Mouse (Mus musculus) neural tube, embryonic 14.5 days (tissue): ENCODE measurements around the gene Maml2. TPM values are rescaled to one million over a fixed set of nuclear protein-coding genes. Genes with fewer than 3 reads are reported as not detected.
"Not testable (repeated sequence)": the region's sequence is repeated elsewhere in the genome, so short reads cannot be mapped to it uniquely, and the experiment has no call there.

Experiments
- ATAC-seq: fragments of 200-750 bp; cut with Nextera tagmentation; 2 replicates; pipeline ENCODE4 v1.8.0; 2017; ENCODE audit warnings: low read depth, mild to moderate bottlenecking, moderate TSS enrichment, moderate library complexity
- H3K27ac ChIP-seq: fragments of 300-500 bp; sonication (generic); 2 replicates; pipeline ENCODE4 v1.5.1; 2014; ENCODE audit warnings: low read depth, mild to moderate bottlenecking, control low read depth, low read length, moderate library complexity, mixed read lengths
- H3K27me3 ChIP-seq: fragments of 300-500 bp; sonication (generic); 2 replicates; pipeline ENCODE4 v1.6.1; 2014; ENCODE audit warnings: low read length; ENCODE audit not compliant: control insufficient read depth, insufficient read depth
- H3K36me3 ChIP-seq: fragments of 300-500 bp; sonication (generic); 2 replicates; pipeline ENCODE4 v1.6.1; 2014; ENCODE audit warnings: low read length, mixed read lengths; ENCODE audit not compliant: control insufficient read depth, insufficient read depth
- H3K4me1 ChIP-seq: fragments of 300-500 bp; sonication (generic); 2 replicates; pipeline ENCODE4 v1.6.1; 2014; ENCODE audit warnings: low read length; ENCODE audit not compliant: control insufficient read depth, insufficient read depth
- H3K4me2 ChIP-seq: fragments of 300-500 bp; sonication (generic); 2 replicates; pipeline ENCODE4 v1.6.1; 2014; ENCODE audit warnings: mild to moderate bottlenecking, low read depth, low read length, control low read depth
- H3K4me3 ChIP-seq: fragments of 300-500 bp; sonication (generic); 2 replicates; pipeline ENCODE4 v1.5.1; 2014; ENCODE audit warnings: low read depth, low read length, control low read depth, mixed read lengths
- H3K9ac ChIP-seq: fragments of 300-500 bp; sonication (generic); replicated peaks from 2 replicates; pipeline ENCODE4 v1.6.1; 2014; ENCODE audit warnings: low read depth, mild to moderate bottlenecking, control low read depth, low read length, mixed read lengths
- H3K9me3 ChIP-seq: fragments of 300-500 bp; sonication (generic); 2 replicates; pipeline ENCODE4 v1.6.1; 2016; ENCODE audit warnings: low read length; ENCODE audit not compliant: control insufficient read depth
- WGBS: fragments of 180-500 bp; shearing (Covaris S2); extraction: QIAGEN DNeasy Blood & Tissue Kit; methylation state at CpG from one replicate; pipeline ENCODE4 v1.1.7; 2014; 5-methylcytosine and 5-hydroxymethylcytosine counted together
- polyA plus RNA-seq: library from polyadenylated mRNA; unstranded; fragments of >200 nt; fragmentation: Nextera tagmentation; extraction: Ambion mirVana; gene quantifications from 2 replicates; pipeline ENCODE4 v1.2.1, GENCODE M21; 2014

The Maml2 gene
- polyA plus RNA-seq, 1 experiment from 2014 or later: 13.2 TPM

DNA sequence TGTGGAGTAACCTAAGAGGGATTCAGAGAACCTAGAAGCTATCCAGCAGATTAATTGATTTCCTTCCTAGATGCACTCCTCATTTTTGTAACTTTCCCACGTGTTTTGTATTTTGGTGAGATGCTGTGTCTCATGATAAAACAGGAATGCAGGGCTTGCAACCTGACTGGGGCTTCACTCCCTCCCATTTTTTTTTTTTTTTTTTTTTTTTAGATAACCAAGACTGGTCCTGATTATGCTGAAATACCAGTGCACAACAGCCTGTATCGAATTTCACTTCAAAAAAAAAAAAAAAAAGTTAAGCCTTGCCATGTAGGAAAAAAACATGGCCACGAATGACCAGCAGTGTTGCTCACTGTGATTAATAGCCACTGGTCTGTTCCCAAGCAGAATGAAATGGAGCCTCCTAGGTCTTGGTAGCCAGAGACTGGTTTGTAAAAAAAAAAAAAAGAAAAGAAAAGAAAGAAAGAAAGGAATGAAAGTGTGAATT lies 409.4 kb downstream of the Maml2 start:
- Histone ChIP-seq H3K4me1 (no peaks in the 10 kb centered on the region), H3K27ac (no peak overlapping the region), H3K9me3 (no peaks in the 10 kb centered on the region), H3K27me3 (no peaks in the 10 kb centered on the region), H3K36me3 (no peaks in the 10 kb centered on the region; the same call in 1 of the 2 replicates), H3K4me2 (no peak overlapping the region), H3K9ac (no peak overlapping the region), H3K4me3 (no peak overlapping the region)
- 57% methylated on average over 3 of the region's 3 CpGs for WGBS
- no peak for ATAC-seq

DNA sequence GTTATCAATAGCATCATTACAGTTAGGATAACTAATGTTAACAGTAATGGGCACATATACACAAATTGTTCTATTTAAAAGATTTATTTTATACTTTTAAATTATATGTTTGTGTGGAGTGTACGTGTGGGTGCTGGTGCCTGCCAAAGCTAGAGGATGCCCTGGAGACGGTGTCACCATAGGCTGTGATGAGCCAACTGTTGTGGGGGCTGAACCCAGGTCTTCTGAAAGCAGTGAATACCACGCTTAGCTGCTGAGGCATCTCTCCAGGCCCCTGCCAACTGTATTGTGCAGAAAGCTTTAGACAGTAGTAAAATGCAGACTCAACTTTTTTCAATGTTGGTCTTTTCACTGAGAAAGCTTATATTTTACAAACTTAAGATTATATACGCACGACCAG lies 411.7 kb downstream of the Maml2 start:
- no peak overlapping the region for H3K4me3 ChIP-seq
- WGBS: 82% methylated on average over 5 of the region's 5 CpGs
- H3K36me3 ChIP-seq: no peaks in the 10 kb centered on the region; the same call in 1 of the 2 replicates
- no peaks in the 10 kb centered on the region for H3K4me1 ChIP-seq
- H3K27me3 ChIP-seq: no peaks in the 10 kb centered on the region
- no peak overlapping the region for H3K4me2 ChIP-seq
- no peak for ATAC-seq
- no peak overlapping the region for H3K27ac ChIP-seq
- no peak overlapping the region for H3K9ac ChIP-seq
- no peaks in the 10 kb centered on the region for H3K9me3 ChIP-seq

DNA sequence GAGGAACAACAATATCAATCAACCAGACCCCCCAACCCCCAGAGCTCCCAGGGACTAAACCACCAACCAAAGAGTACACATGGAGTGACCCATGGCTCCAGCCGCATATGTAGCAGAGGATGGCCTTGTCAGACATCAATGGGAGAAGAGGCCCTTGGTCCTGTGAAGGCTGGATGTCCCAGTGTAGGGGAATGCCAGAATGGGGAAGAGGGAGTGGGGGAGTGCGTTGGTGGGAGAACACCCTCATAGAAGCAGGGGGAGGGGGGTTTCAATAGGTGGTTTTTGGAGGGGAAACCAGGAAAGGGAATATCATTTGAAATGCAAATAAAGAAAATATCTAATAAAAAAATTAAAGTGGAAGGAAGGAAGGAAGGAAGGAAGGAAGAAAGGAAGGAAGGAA lies 418.1 kb downstream of the Maml2 start:
- H3K27me3 ChIP-seq, ATAC-seq, H3K4me3 ChIP-seq, H3K27ac ChIP-seq, H3K4me2 ChIP-seq, H3K36me3 ChIP-seq, H3K4me1 ChIP-seq, H3K9me3 ChIP-seq, H3K9ac ChIP-seq: not testable (repeated sequence)
- 85% methylated on average over 2 of the region's 2 CpGs for WGBS

DNA sequence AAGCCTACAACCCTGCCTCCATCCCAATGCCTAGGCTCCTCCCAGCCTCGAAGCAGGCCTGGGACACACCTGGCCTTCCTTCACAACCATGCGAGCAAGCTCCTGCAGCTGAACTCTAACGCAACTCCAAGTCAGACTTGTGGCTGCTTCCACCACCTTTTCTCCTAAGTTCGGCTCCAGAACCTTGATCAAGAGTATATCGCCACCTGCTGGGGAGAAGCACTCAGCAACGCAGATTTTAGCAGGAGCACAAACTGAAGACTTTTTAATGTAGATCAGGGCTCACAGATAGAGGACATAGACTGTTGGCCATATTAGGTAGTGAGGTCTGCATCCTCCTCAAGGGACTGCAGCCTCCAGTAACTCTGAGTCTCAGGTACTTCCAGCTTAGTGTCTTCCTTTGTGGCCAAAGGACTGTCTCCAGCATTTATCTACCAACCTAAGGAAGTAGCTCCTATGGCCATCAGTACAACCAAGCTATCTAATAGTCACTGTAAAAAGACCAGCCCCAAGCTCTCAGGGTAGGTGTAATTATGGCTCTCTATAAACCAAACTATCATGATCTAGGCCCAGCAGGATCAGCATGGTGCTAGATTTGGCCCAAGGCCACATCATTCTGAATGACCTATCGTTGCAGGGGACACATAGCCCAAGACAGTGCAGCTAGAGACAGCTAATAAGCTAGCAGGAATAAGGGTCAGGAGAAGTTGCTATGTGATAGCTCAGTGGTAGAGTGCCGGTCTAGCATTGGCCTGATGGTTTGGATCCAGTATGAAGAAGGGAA lies 418.8 kb downstream of the Maml2 start:
- WGBS: 26% methylated on average over 8 of the region's 8 CpGs
- Histone ChIP-seq H3K27ac (no peak overlapping the region), H3K4me3 (no peak overlapping the region), H3K27me3 (no peaks in the 10 kb centered on the region), H3K9ac (no peak overlapping the region), H3K4me1 (no peaks in the 10 kb centered on the region), H3K4me2 (no peak overlapping the region), H3K36me3 (no peaks in the 10 kb centered on the region), H3K9me3 (no peaks in the 10 kb centered on the region)
- ATAC-seq: peak; percentile 87

- peak within 1 kb of the TSS; percentile 88 for H3K27ac ChIP-seq
- H3K36me3 ChIP-seq: no peaks in the 10 kb centered on the region
- peaks cover 5% of the 10 kb centered on the region; the same call in 1 of the 2 replicates for H3K4me1 ChIP-seq
- H3K27me3 ChIP-seq: no peaks in the 10 kb centered on the region
- 49% methylated on average over 2 of the region's 2 CpGs for WGBS
- H3K4me2 ChIP-seq: peak within 1 kb of the TSS; percentile 79
- no peak; the same call in 1 of the 2 replicates for ATAC-seq
- peak within 1 kb of the TSS; percentile 97 for H3K9ac ChIP-seq
- H3K9me3 ChIP-seq: no peaks in the 10 kb centered on the region
- peak within 1 kb of the TSS; percentile 96 for H3K4me3 ChIP-seq
These were observed 450.6 kb downstream of the Maml2 start, which contains the start of gene Mtmr2 for GRCm38 (mm10) chr9:13748404-13748797. TSS of gene Mtmr2 (plus strand) at chr9:13748410.

DNA sequence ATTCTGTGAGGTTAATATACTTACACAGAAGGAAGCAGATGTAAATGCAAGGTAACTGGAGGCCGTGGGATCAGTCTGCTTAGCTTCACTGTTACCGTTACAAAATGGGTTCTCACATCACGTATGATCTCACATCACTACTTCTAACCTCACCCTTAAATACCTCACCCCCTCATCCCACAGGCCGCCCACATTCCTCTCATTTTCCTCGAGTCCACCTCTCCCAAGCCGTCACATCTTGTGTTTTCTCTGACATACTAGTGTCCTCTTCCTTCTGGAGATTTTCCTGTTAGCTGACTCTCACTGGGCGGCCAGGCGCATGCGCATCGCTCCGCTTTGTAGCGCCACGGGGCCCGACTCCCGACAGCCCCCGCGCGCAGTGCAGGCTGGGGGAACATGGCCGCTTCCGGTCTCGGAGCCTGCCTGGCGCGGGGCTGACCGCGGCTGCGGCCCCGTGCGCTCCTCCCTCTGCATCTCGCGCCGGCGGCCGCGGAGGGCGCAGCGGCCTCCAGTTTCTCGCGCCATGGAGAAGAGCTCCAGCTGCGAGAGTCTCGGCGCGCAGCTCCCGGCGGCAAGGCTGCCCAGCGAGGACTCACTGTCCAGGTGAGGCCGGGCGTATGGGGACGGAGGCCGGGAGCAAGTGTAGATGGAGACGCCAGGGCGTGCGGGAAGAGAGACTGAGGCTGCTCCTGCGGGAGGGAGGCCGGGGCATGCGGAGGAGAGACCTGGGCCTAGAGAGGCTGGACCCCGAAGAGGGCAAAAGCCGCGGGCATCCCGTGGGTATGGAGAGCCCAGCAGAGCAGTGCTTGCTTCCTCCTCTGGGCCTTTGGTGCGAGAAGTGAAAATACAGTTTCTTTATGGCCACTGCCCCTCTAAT lies 451.3 kb downstream of the Maml2 start:
- peak overlapping the region; percentile 97 for H3K9ac ChIP-seq
- no peaks in the 10 kb centered on the region for H3K36me3 ChIP-seq
- WGBS: 2% methylated on average over 58 of the region's 60 CpGs
- peak; percentile 100 for ATAC-seq
- peaks cover 5% of the 10 kb centered on the region; the same call in 1 of the 2 replicates for H3K4me1 ChIP-seq
- peak overlapping the region; percentile 96 for H3K4me3 ChIP-seq
- no peaks in the 10 kb centered on the region for H3K27me3 ChIP-seq
- peak overlapping the region; percentile 88 for H3K27ac ChIP-seq
- peak overlapping the region; percentile 79 for H3K4me2 ChIP-seq
- H3K9me3 ChIP-seq: no peaks in the 10 kb centered on the region

GRCm38 (mm10) chr9:13749675-13749998 lies 451.9 kb downstream of the Maml2 start:
- H3K4me1 ChIP-seq: peaks cover 5% of the 10 kb centered on the region; the same call in 1 of the 2 replicates
- H3K4me2 ChIP-seq: peak overlapping the region; percentile 79
- WGBS: 6% methylated on average over 7 of the region's 7 CpGs
- H3K9ac ChIP-seq: peak overlapping the region; percentile 97
- ATAC-seq: no peak
- peak overlapping the region; percentile 88 for H3K27ac ChIP-seq
- H3K9me3 ChIP-seq: no peaks in the 10 kb centered on the region
- H3K4me3 ChIP-seq: peak overlapping the region; percentile 96
- no peaks in the 10 kb centered on the region for H3K27me3 ChIP-seq
- H3K36me3 ChIP-seq: no peaks in the 10 kb centered on the region

DNA sequence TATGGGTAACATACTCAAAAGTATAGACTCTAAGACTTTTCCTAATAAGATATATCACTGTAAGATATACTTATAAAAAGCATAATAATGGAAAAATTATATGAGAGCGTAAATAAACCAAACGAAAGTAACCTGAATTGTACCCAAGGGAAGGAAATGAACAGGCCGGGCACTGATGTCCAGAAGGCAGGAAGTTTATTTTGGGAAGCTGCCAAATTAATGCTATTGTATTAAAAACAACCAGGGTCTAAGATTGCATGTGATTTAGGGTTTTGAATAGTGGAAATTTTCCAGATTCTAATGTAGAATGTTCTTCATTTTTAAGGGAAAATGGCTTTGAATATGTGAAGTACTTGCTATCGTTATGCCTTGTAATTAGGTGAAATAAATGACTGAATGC lies 454.8 kb downstream of the Maml2 start:
- Histone ChIP-seq H3K4me3 (no peak overlapping the region), H3K4me1 (peaks cover 5% of the 10 kb centered on the region; the same call in 1 of the 2 replicates), H3K27ac (no peak overlapping the region), H3K9me3 (no peaks in the 10 kb centered on the region), H3K9ac (no peak overlapping the region), H3K27me3 (no peaks in the 10 kb centered on the region), H3K4me2 (no peak overlapping the region), H3K36me3 (no peaks in the 10 kb centered on the region)
- ATAC-seq: no peak
- WGBS: 76% methylated on average over 4 of the region's 4 CpGs
